Mouse (Mus musculus) lung, postnatal 0 days (tissue): ENCODE measurements around the gene Fbxo24.

Source experiments
- CTCF ChIP-seq: IDR thresholded peaks from 2 replicates; pipeline ENCODE4 v1.5.1; 2016; ENCODE audit warnings: antibody characterized with exemption, mild to moderate bottlenecking
- EP300 ChIP-seq: IDR thresholded peaks from 2 replicates; pipeline ENCODE4 v1.6.1; 2016; ENCODE audit warnings: antibody characterized with exemption, mild to moderate bottlenecking, control low read depth

- TF ChIP-seq CTCF (no peak), EP300 (no peak)
Observed at GRCm38 (mm10) chr5:137580246-137580645, 48.6 kb downstream of the Fbxo24 start.
